Mouse (Mus musculus) brown adipose tissue, adult 24 weeks (tissue): ENCODE data around the gene Lars2. TPM values are rescaled to one million over a fixed set of nuclear protein-coding genes. Genes with fewer than 3 reads are reported as not detected.
"Not testable (repeated sequence)": the region's sequence is repeated elsewhere in the genome, so short reads cannot be mapped to it uniquely, and the experiment has no call there.

ENCODE experiments used
- H3K27ac ChIP-seq: fragments of 200-500 bp; replicated peaks from 2 replicates; pipeline ENCODE4 v1.5.1; 2012; ENCODE audit warnings: low read depth, mild to moderate bottlenecking, low read length
- H3K4me1 ChIP-seq: fragments of 200-500 bp; 2 replicates; pipeline ENCODE4 v1.6.1; 2012; ENCODE audit warnings: low read length, mixed read lengths; ENCODE audit not compliant: control insufficient read depth, insufficient read depth, insufficient read length
- H3K4me3 ChIP-seq: fragments of 200-500 bp; 2 replicates; pipeline ENCODE4 v1.5.1; 2012; ENCODE audit warnings: low read depth, mild to moderate bottlenecking, low read length, moderate library complexity; ENCODE audit not compliant: insufficient read depth
- polyA plus RNA-seq: library from polyadenylated mRNA; stranded (reverse); fragments of >200 nt; gene quantifications from 2 replicates; pipeline ENCODE4 v1.2.4, GENCODE M21; 2012; ENCODE audit not compliant: missing spikeins, insufficient read depth, insufficient read length

Gene Lars2
- polyA plus RNA-seq, 1 experiment = 7,225 TPM

- H3K27ac ChIP-seq = no peak overlapping the region
These were observed 15.7 kb downstream of the Lars2 start for GRCm38 (mm10) chr9:123382399-123382798.

GRCm38 (mm10) chr9:123384696-123385095, 18.0 kb downstream of the Lars2 start:
- H3K4me3 ChIP-seq = no peak overlapping the region
- no peaks in the 10 kb centered on the region for H3K4me1 ChIP-seq
- H3K27ac ChIP-seq = no peak overlapping the region

More at GRCm38 (mm10) chr9:123382399-123382798, 15.7 kb downstream of the Lars2 start:
- no peaks in the 10 kb centered on the region for H3K4me1 ChIP-seq
- H3K4me3 ChIP-seq = no peak overlapping the region

GRCm38 (mm10) chr9:123385352-123386198, 18.8 kb downstream of the Lars2 start:
- H3K4me3 ChIP-seq = no peak overlapping the region
- H3K27ac ChIP-seq = no peak overlapping the region
- no peaks in the 10 kb centered on the region for H3K4me1 ChIP-seq

GRCm38 (mm10) chr9:123386347-123386746, 19.6 kb downstream of the Lars2 start:
- no peak overlapping the region for H3K4me3 ChIP-seq
- H3K27ac ChIP-seq = no peak overlapping the region
- H3K4me1 ChIP-seq = no peaks in the 10 kb centered on the region

GRCm38 (mm10) chr9:123388087-123389007, 21.6 kb downstream of the Lars2 start:
- not testable (repeated sequence) for H3K4me1 ChIP-seq, H3K27ac ChIP-seq, H3K4me3 ChIP-seq

- H3K4me1 ChIP-seq = no peaks in the 10 kb centered on the region
- H3K27ac ChIP-seq = no peak overlapping the region
- no peak overlapping the region for H3K4me3 ChIP-seq
These were observed 24.6 kb downstream of the Lars2 start for GRCm38 (mm10) chr9:123391140-123391849.

GRCm38 (mm10) chr9:123394856-123395255, 28.1 kb downstream of the Lars2 start:
- H3K4me3 ChIP-seq = no peak overlapping the region
- H3K4me1 ChIP-seq = no peaks in the 10 kb centered on the region
- no peak overlapping the region for H3K27ac ChIP-seq

- no peak overlapping the region for H3K27ac ChIP-seq
- H3K4me1 ChIP-seq = no peaks in the 10 kb centered on the region
- H3K4me3 ChIP-seq = no peak overlapping the region
These were observed 31.0 kb downstream of the Lars2 start for GRCm38 (mm10) chr9:123397701-123398100.

GRCm38 (mm10) chr9:123402215-123402614, 35.5 kb downstream of the Lars2 start:
- no peak overlapping the region for H3K4me3 ChIP-seq
- H3K27ac ChIP-seq = no peak overlapping the region
- no peaks in the 10 kb centered on the region for H3K4me1 ChIP-seq

GRCm38 (mm10) chr9:123403031-123403430, 36.3 kb downstream of the Lars2 start:
- no peak overlapping the region for H3K27ac ChIP-seq

GRCm38 (mm10) chr9:123405231-123405630, 38.5 kb downstream of the Lars2 start:
- no peaks in the 10 kb centered on the region for H3K4me1 ChIP-seq

More at GRCm38 (mm10) chr9:123403031-123403430, 36.3 kb downstream of the Lars2 start:
- Histone ChIP-seq H3K4me3 (no peak overlapping the region), H3K4me1 (no peaks in the 10 kb centered on the region)

GRCm38 (mm10) chr9:123408771-123409170, 42.0 kb downstream of the Lars2 start:
- H3K27ac ChIP-seq = no peak overlapping the region
- no peak overlapping the region for H3K4me3 ChIP-seq
- no peaks in the 10 kb centered on the region for H3K4me1 ChIP-seq

More at GRCm38 (mm10) chr9:123405231-123405630, 38.5 kb downstream of the Lars2 start:
- H3K27ac ChIP-seq = no peak overlapping the region
- H3K4me3 ChIP-seq = no peak overlapping the region

- Histone ChIP-seq H3K4me1 (no peaks in the 10 kb centered on the region), H3K27ac (no peak overlapping the region), H3K4me3 (no peak overlapping the region)
These were observed 63.1 kb downstream of the Lars2 start for GRCm38 (mm10) chr9:123429863-123430262.

- no peak overlapping the region for H3K4me3 ChIP-seq
- H3K4me1 ChIP-seq = no peaks in the 10 kb centered on the region
- H3K27ac ChIP-seq = no peak overlapping the region
These were observed 64.2 kb downstream of the Lars2 start for GRCm38 (mm10) chr9:123430973-123431372.

GRCm38 (mm10) chr9:123438223-123438622, 71.5 kb downstream of the Lars2 start:
- Histone ChIP-seq H3K4me1 (no peaks in the 10 kb centered on the region), H3K27ac (no peak overlapping the region), H3K4me3 (no peak overlapping the region)
